Mouse (Mus musculus): ENCODE measurements at regions not wholly inside any gene's neighbourhood (a gene's known extent, or its start where the extent isn't known, plus 50 kb on each side); places are given as distances from the start of the nearest gene placed in this dataset.
A peak's percentile ranks its signal among the peaks of the same experiment; 100 is the strongest.

GRCm38 (mm10) chr1:90279066-90279839, 75.5 kb downstream of the Ackr3 start:
- peaks cover 39% of the 10 kb centered on the region for H3K4me1 ChIP-seq
- no peak overlapping the region for H3K4me3 ChIP-seq (replicated peaks)
- H3K9me3 ChIP-seq (replicated peaks), result no peaks in the 10 kb centered on the region
- no peak for ATAC-seq (replicated peaks; ENCODE audit: low FRiP score)
- H3K27ac ChIP-seq, result 0 out of 2 replicates have a peak overlapping the region, but pooled peaks have one; percentile 10
- H3K36me3 ChIP-seq, result no peaks in the 10 kb centered on the region
- H3K27me3 ChIP-seq, result no peaks in the 10 kb centered on the region
- 63% methylated on average over 20 of the region's 20 CpGs for WGBS
- H3K4me2 ChIP-seq, result no peak overlapping the region
- no peak overlapping the region for H3K9ac ChIP-seq

GRCm38 (mm10) chr1:90280227-90280626, 76.4 kb downstream of the Ackr3 start:
- 32% methylated on average over 8 of the region's 8 CpGs for WGBS
- Histone ChIP-seq H3K27ac (no peak overlapping the region), H3K9me3 (replicated peaks) (no peaks in the 10 kb centered on the region), H3K27me3 (no peaks in the 10 kb centered on the region), H3K4me2 (no peak overlapping the region), H3K36me3 (no peaks in the 10 kb centered on the region), H3K4me1 (peaks cover 42% of the 10 kb centered on the region), H3K4me3 (replicated peaks) (no peak overlapping the region), H3K9ac (no peak overlapping the region)
- peak; percentile 47; the same call in 1 of the 2 replicates for ATAC-seq (replicated peaks; ENCODE audit: low FRiP score)

- no peak overlapping the region for H3K4me3 ChIP-seq (replicated peaks)
- no peaks in the 10 kb centered on the region for H3K27me3 ChIP-seq
- H3K9ac ChIP-seq, result no peak overlapping the region
- no peaks in the 10 kb centered on the region for H3K36me3 ChIP-seq
- WGBS, result 97% methylated on average over 1 of the region's 1 CpGs
- H3K9me3 ChIP-seq (replicated peaks), result no peaks in the 10 kb centered on the region
- H3K27ac ChIP-seq, result no peak overlapping the region
- ATAC-seq (replicated peaks; ENCODE audit: low FRiP score), result no peak
- H3K4me1 ChIP-seq, result peaks cover 42% of the 10 kb centered on the region
- no peak overlapping the region for H3K4me2 ChIP-seq
These were observed 77.5 kb downstream of the Ackr3 start for GRCm38 (mm10) chr1:90281255-90281654.

GRCm38 (mm10) chr1:90281956-90282355, 78.2 kb downstream of the Ackr3 start:
- WGBS, result 85% methylated on average over 6 of the region's 6 CpGs

GRCm38 (mm10) chr1:90282367-90282766, 78.6 kb downstream of the Ackr3 start:
- ATAC-seq (replicated peaks; ENCODE audit: low FRiP score), result no peak
- H3K4me3 ChIP-seq (replicated peaks), result no peak overlapping the region
- H3K27ac ChIP-seq, result no peak overlapping the region
- 0 out of 2 replicates have a peak overlapping the region, but pooled peaks have one; percentile 3 for H3K4me2 ChIP-seq
- no peak overlapping the region for H3K9ac ChIP-seq
- 36% methylated on average over 8 of the region's 8 CpGs for WGBS
- peaks cover 43% of the 10 kb centered on the region for H3K4me1 ChIP-seq
- no peaks in the 10 kb centered on the region for H3K27me3 ChIP-seq
- no peaks in the 10 kb centered on the region for H3K9me3 ChIP-seq (replicated peaks)
- H3K36me3 ChIP-seq, result no peaks in the 10 kb centered on the region

More at GRCm38 (mm10) chr1:90281956-90282355, 78.2 kb downstream of the Ackr3 start:
- Histone ChIP-seq H3K9ac (no peak overlapping the region), H3K4me3 (replicated peaks) (no peak overlapping the region), H3K4me1 (peaks cover 42% of the 10 kb centered on the region), H3K36me3 (no peaks in the 10 kb centered on the region), H3K4me2 (no peak overlapping the region), H3K9me3 (replicated peaks) (no peaks in the 10 kb centered on the region), H3K27ac (no peak overlapping the region), H3K27me3 (no peaks in the 10 kb centered on the region)
- no peak for ATAC-seq (replicated peaks; ENCODE audit: low FRiP score)

- Histone ChIP-seq H3K4me1 (peaks cover 45% of the 10 kb centered on the region), H3K27me3 (no peaks in the 10 kb centered on the region), H3K36me3 (no peaks in the 10 kb centered on the region), H3K4me2 (peak overlapping the region; percentile 21; the same call in 1 of the 2 replicates), H3K4me3 (replicated peaks) (no peak overlapping the region), H3K27ac (no peak overlapping the region), H3K9me3 (replicated peaks) (no peaks in the 10 kb centered on the region), H3K9ac (no peak overlapping the region)
- WGBS, result 25% methylated on average over 11 of the region's 11 CpGs
- ATAC-seq (replicated peaks; ENCODE audit: low FRiP score), result 0 out of 2 replicates have a peak, but pooled peaks have one; percentile 41
These were observed 79.5 kb downstream of the Ackr3 start for GRCm38 (mm10) chr1:90283176-90283775.

- Histone ChIP-seq H3K36me3 (no peaks in the 10 kb centered on the region), H3K27me3 (no peaks in the 10 kb centered on the region), H3K4me3 (replicated peaks) (no peak overlapping the region), H3K4me1 (peaks cover 48% of the 10 kb centered on the region), H3K4me2 (no peak overlapping the region), H3K9me3 (replicated peaks) (no peaks in the 10 kb centered on the region), H3K27ac (no peak overlapping the region), H3K9ac (no peak overlapping the region)
- 55% methylated on average over 6 of the region's 6 CpGs for whole genome bisulfite sequencing
- no peak for ATAC-seq (replicated peaks; ENCODE audit: low FRiP score)
These were observed 80.3 kb downstream of the Ackr3 start for GRCm38 (mm10) chr1:90283912-90284636.

- H3K9me3 ChIP-seq (replicated peaks), result no peaks in the 10 kb centered on the region
- no peak overlapping the region for H3K4me2 ChIP-seq
- H3K36me3 ChIP-seq, result no peaks in the 10 kb centered on the region
- ATAC-seq (replicated peaks; ENCODE audit: low FRiP score), result no peak
- 84% methylated on average over 4 of the region's 4 CpGs for WGBS
- H3K27ac ChIP-seq, result no peak overlapping the region
- H3K27me3 ChIP-seq, result no peaks in the 10 kb centered on the region
- no peak overlapping the region for H3K4me3 ChIP-seq (replicated peaks)
- H3K4me1 ChIP-seq, result peaks cover 52% of the 10 kb centered on the region
- no peak overlapping the region for H3K9ac ChIP-seq
These were observed 81.5 kb downstream of the Ackr3 start for GRCm38 (mm10) chr1:90285318-90285717.

- H3K4me2 ChIP-seq, result no peak overlapping the region
- H3K4me3 ChIP-seq (replicated peaks), result no peak overlapping the region
- peaks cover 49% of the 10 kb centered on the region for H3K4me1 ChIP-seq
- H3K27me3 ChIP-seq, result no peaks in the 10 kb centered on the region
- H3K9me3 ChIP-seq (replicated peaks), result no peaks in the 10 kb centered on the region
- H3K9ac ChIP-seq, result no peak overlapping the region
- H3K36me3 ChIP-seq, result no peaks in the 10 kb centered on the region
- H3K27ac ChIP-seq, result no peak overlapping the region
- ATAC-seq (replicated peaks; ENCODE audit: low FRiP score), result no peak
- WGBS, result 76% methylated on average over 3 of the region's 3 CpGs
These were observed 83.5 kb downstream of the Ackr3 start for GRCm38 (mm10) chr1:90287251-90287650.

GRCm38 (mm10) chr1:90288892-90289731, 85.3 kb downstream of the Ackr3 start:
- no peak overlapping the region for H3K4me2 ChIP-seq
- peak; percentile 76 for ATAC-seq (replicated peaks; ENCODE audit: low FRiP score)
- no peak overlapping the region for H3K27ac ChIP-seq
- no peaks in the 10 kb centered on the region for H3K36me3 ChIP-seq
- H3K9me3 ChIP-seq (replicated peaks), result no peaks in the 10 kb centered on the region
- H3K27me3 ChIP-seq, result 0 out of 2 replicates have a peak, but pooled peaks cover 3% of the 10 kb centered on the region
- H3K9ac ChIP-seq, result no peak overlapping the region
- 62% methylated on average over 8 of the region's 8 CpGs for WGBS
- peaks cover 31% of the 10 kb centered on the region for H3K4me1 ChIP-seq
- no peak overlapping the region for H3K4me3 ChIP-seq (replicated peaks)

- Histone ChIP-seq H3K4me2 (no peak overlapping the region), H3K27me3 (0 out of 2 replicates have a peak, but pooled peaks cover 3% of the 10 kb centered on the region), H3K4me3 (replicated peaks) (no peak overlapping the region), H3K36me3 (no peaks in the 10 kb centered on the region), H3K9me3 (replicated peaks) (no peaks in the 10 kb centered on the region), H3K27ac (no peak overlapping the region), H3K4me1 (peaks cover 28% of the 10 kb centered on the region), H3K9ac (no peak overlapping the region)
- peak; percentile 16; the same call in 1 of the 2 replicates for ATAC-seq (replicated peaks; ENCODE audit: low FRiP score)
- 31% methylated on average over 6 of the region's 6 CpGs for WGBS
These were observed 86.0 kb downstream of the Ackr3 start for GRCm38 (mm10) chr1:90289732-90290215.

Data from kidney, embryonic 15.5 days (tissue).